Mouse (Mus musculus): Measurements from ENCODE around the gene Gm45753. TPM values are rescaled to one million over a fixed set of nuclear protein-coding genes. Genes with fewer than 3 reads are reported as not detected.
A peak's percentile ranks its signal among the peaks of the same experiment; 100 is the strongest.

Gm45753 gene
- polyA plus RNA-seq, 1 experiment from 2014 or later, result not detected

GRCm38 (mm10) chr8:45239363-45239762, 68.9 kb downstream of the Gm45753 start:
- WGBS, result 85% methylated on average over 8 of the region's 8 CpGs
- H3K36me3 ChIP-seq, result no peaks in the 10 kb centered on the region
- H3K4me2 ChIP-seq (replicated peaks), result no peak overlapping the region
- H3K27me3 ChIP-seq, result no peaks in the 10 kb centered on the region
- H3K4me1 ChIP-seq, result no peaks in the 10 kb centered on the region
- H3K4me3 ChIP-seq, result no peak overlapping the region
- no peak overlapping the region for H3K9ac ChIP-seq
- ATAC-seq (ENCODE audit: insufficient number of reproducible peaks, insufficient read depth, low FRiP score, low TSS enrichment), result no peak
- H3K9me3 ChIP-seq, result no peaks in the 10 kb centered on the region
- H3K27ac ChIP-seq, result no peak overlapping the region

GRCm38 (mm10) chr8:45238282-45238681, 70.0 kb downstream of the Gm45753 start:
- Histone ChIP-seq H3K27ac (no peak overlapping the region), H3K4me3 (no peak overlapping the region), H3K4me2 (replicated peaks) (no peak overlapping the region), H3K4me1 (no peaks in the 10 kb centered on the region), H3K9me3 (no peaks in the 10 kb centered on the region), H3K36me3 (no peaks in the 10 kb centered on the region), H3K27me3 (no peaks in the 10 kb centered on the region), H3K9ac (no peak overlapping the region)
- ATAC-seq (ENCODE audit: insufficient number of reproducible peaks, insufficient read depth, low FRiP score, low TSS enrichment), result no peak
- WGBS, result 27% methylated on average over 3 of the region's 3 CpGs

GRCm38 (mm10) chr8:45236164-45236912, 71.9 kb downstream of the Gm45753 start:
- Histone ChIP-seq H3K36me3 (no peaks in the 10 kb centered on the region), H3K9ac (no peak overlapping the region), H3K4me1 (no peaks in the 10 kb centered on the region), H3K27ac (no peak overlapping the region), H3K9me3 (no peaks in the 10 kb centered on the region), H3K4me2 (replicated peaks) (peak overlapping the region; percentile 34), H3K27me3 (no peaks in the 10 kb centered on the region), H3K4me3 (no peak overlapping the region)
- WGBS, result 21% methylated on average over 14 of the region's 14 CpGs
- ATAC-seq (ENCODE audit: insufficient number of reproducible peaks, insufficient read depth, low FRiP score, low TSS enrichment), result 0 out of 2 replicates have a peak, but pooled peaks have one; percentile 41

GRCm38 (mm10) chr8:45235228-45235627, 73.0 kb downstream of the Gm45753 start:
- WGBS, result 81% methylated on average over 6 of the region's 6 CpGs
- Histone ChIP-seq H3K9me3 (no peaks in the 10 kb centered on the region), H3K27ac (no peak overlapping the region), H3K4me2 (replicated peaks) (no peak overlapping the region), H3K27me3 (no peaks in the 10 kb centered on the region), H3K4me1 (no peaks in the 10 kb centered on the region), H3K9ac (no peak overlapping the region), H3K4me3 (no peak overlapping the region), H3K36me3 (no peaks in the 10 kb centered on the region)
- ATAC-seq (ENCODE audit: insufficient number of reproducible peaks, insufficient read depth, low FRiP score, low TSS enrichment), result no peak

- Histone ChIP-seq H3K36me3 (no peaks in the 10 kb centered on the region), H3K9ac (no peak overlapping the region), H3K4me2 (replicated peaks) (no peak overlapping the region), H3K27ac (no peak overlapping the region), H3K27me3 (no peaks in the 10 kb centered on the region), H3K9me3 (no peaks in the 10 kb centered on the region), H3K4me1 (no peaks in the 10 kb centered on the region), H3K4me3 (no peak overlapping the region)
- WGBS, result 53% methylated on average over 3 of the region's 3 CpGs
- ATAC-seq (ENCODE audit: insufficient number of reproducible peaks, insufficient read depth, low FRiP score, low TSS enrichment), result no peak
Measured at GRCm38 (mm10) chr8:45233256-45233655, 75.0 kb downstream of the Gm45753 start.

Other genes starting within 250 kb of the Gm45753 start
- 0.19 and 0.27 TPM in 2 replicates for gene Mtnr1a, start 239.3 kb downstream of the Gm45753 start, polyA plus RNA-seq (2016; fragmentation: Nextera tagmentation; extraction: Ambion mirVana)
- gene F11, start 46.4 kb downstream of the Gm45753 start, polyA plus RNA-seq (2016; fragmentation: Nextera tagmentation; extraction: Ambion mirVana), result not detected in 2 replicates
- gene Klkb1, start 13.6 kb downstream of the Gm45753 start, polyA plus RNA-seq (2016; fragmentation: Nextera tagmentation; extraction: Ambion mirVana), result 0.06 and 0.12 TPM in 2 replicates
- gene Cyp4v3, start 24.8 kb upstream of the Gm45753 start, polyA plus RNA-seq (2016; fragmentation: Nextera tagmentation; extraction: Ambion mirVana), result 1.3 and 1.8 TPM in 2 replicates
- gene Fam149a, start 73.8 kb upstream of the Gm45753 start, polyA plus RNA-seq (2016; fragmentation: Nextera tagmentation; extraction: Ambion mirVana), result 10.1 and 13.0 TPM in 2 replicates
- 1.2 and 1.4 TPM in 2 replicates for gene Tlr3, start 102.6 kb upstream of the Gm45753 start, polyA plus RNA-seq (2016; fragmentation: Nextera tagmentation; extraction: Ambion mirVana)
- 31.8 and 38.9 TPM in 2 replicates for gene Sorbs2, start 199.3 kb upstream of the Gm45753 start, polyA plus RNA-seq (2016; fragmentation: Nextera tagmentation; extraction: Ambion mirVana)

Measured in embryonic facial prominence, embryonic 12.5 days (tissue).